Mouse (Mus musculus) gastrocnemius, postnatal 14 days (tissue): ENCODE results near the gene Mboat2. TPM values are rescaled to one million over a fixed set of nuclear protein-coding genes. Genes with fewer than 3 reads are reported as not detected.

Source experiments
- DNase-seq: peaks from one replicate; pipeline ENCODE4 v3.0.0; 2021; ENCODE audit warnings: mixed read lengths
- intact Hi-C: fragments of 180-260 bp; cut with DNase I; formaldehyde crosslinking; loops from one replicate; pipeline ENCODE4 v1.15.1; 2025; ENCODE audit warnings: low total_unique reads
- long read RNA-seq, 2 experiments: library from polyadenylated mRNA; stranded (forward); transcript quantifications; one replicate each; pipeline ENCODE4 v2.0.0; 2021
- total RNA-seq, 2 experiments: library from RNA; stranded (reverse); gene quantifications; 2 replicates each; pipeline ENCODE4 v1.2.3; 2021

The Mboat2 gene
- total RNA-seq, result 1 to 10 TPM; 7.2 to 7.7 TPM
- long read RNA-seq, experiment 1, full-length matches to known transcripts, result 6 of 6 reads
- long read RNA-seq, experiment 1, partial matches to known transcripts, result 0 of 6 reads
- long read RNA-seq, experiment 1, other reads (novel, unspliced or antisense), result 0 of 6 reads
- long read RNA-seq, experiment 2, full-length matches to known transcripts, result 3 of 3 reads
- long read RNA-seq, experiment 2, partial matches to known transcripts, result 0 of 3 reads
- long read RNA-seq, experiment 2, other reads (novel, unspliced or antisense), result 0 of 3 reads

- intact Hi-C loops, result no loop called here
- DNase-seq, result peak; percentile 33
These were observed at the start of gene Mboat2 for GRCm38 (mm10) chr12:24830766-24831152. Mboat2 (plus strand) TSS chr12:24830879.

GRCm38 (mm10) chr12:24783735-24784134 lies 46.9 kb upstream of the Mboat2 start:
- intact Hi-C loops, result no loop called here
- DNase-seq, result no peak

DNA sequence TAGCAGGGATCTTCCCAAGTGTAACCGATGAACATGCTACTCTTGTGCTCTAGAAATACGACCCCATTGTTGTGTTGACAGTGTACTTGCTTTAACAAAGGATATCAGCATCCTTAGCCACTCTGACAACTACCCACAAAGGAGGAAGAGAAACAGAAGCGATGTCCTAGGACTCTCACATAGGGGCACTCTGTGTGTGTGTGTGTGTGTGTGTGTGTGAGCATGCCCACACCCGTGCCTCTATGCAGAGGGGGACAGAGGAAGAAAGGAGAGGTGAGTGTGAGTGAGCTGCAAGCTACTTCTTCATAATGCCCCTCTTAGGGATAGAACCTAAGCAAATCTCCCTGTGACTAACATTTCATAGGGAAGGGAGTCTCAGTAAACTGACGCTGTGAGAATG lies 44.8 kb upstream of the Mboat2 start:
- intact Hi-C loops, result no loop called here
- DNase-seq, result no peak

DNA sequence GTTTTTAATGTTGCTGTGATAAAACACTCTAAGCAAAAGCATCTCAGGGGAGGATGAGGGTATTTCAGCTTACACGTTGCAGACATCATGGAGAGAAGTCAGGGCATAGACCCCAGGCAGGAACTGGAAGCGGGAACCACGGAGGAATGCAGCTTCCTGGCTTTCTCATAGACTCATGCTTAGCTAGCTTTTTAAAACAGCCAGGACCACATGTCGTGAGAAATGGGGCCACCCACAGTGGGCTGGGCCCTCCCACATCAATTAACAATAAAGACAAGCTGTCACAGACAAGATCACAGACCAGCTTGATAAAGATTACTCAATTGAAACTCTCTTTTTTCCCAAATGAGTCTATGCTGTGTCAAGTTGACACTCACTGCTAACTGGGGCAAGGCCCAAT lies 44.4 kb upstream of the Mboat2 start:
- no peak for DNase-seq
- intact Hi-C loops, result no loop called here

- no peak for DNase-seq
- intact Hi-C loops, result no loop called here
These were observed 41.0 kb upstream of the Mboat2 start for GRCm38 (mm10) chr12:24789659-24790058.

DNA sequence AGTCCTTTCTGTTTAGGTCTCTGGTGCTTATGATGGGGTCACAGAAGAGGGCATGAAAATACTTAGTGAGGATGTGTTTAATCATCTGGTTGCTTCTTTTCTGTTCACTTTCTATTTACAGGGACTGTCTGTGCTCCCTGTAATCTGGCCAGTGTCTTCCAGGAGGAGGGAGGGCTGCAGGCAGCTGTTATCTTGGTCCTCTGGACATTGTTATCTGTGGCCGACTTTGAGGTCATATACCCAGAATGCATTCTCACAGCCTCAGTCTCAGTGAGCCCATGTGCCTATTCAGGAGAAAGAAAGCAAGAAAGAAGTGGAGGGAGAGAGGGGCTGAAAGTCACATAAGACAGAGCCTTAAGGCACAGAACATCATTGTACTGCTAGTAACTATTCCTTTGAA lies 19.4 kb upstream of the Mboat2 start:
- intact Hi-C loops, result loop anchor here (5.0 kb wide), 1 partner anchor 1586 kb away; no protein-coding TSS in a partner anchor
- no peak for DNase-seq

DNA sequence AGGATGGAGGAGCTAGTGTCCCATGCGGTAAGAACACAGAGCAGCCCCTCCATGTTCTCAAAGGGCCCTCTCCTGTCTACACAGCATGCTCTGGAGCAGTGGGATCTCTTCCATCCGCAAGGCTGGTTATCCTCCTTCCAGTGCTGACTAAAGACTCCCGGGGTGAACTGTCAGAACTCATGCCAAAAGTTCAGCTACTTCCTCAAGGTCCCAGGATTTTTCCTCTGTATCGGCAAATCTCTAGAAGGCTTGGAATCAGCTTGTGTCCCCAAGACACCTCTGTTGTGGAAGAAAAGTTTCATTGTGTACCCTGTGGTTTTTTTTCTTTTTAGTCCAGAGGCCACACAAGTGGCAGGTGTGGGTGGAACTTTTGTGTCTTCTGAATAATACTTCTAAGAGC lies 18.8 kb upstream of the Mboat2 start:
- intact Hi-C loops, result loop anchor here (5.0 kb wide), 1 partner anchor 1585 kb away; no protein-coding TSS in a partner anchor
- no peak for DNase-seq

DNA sequence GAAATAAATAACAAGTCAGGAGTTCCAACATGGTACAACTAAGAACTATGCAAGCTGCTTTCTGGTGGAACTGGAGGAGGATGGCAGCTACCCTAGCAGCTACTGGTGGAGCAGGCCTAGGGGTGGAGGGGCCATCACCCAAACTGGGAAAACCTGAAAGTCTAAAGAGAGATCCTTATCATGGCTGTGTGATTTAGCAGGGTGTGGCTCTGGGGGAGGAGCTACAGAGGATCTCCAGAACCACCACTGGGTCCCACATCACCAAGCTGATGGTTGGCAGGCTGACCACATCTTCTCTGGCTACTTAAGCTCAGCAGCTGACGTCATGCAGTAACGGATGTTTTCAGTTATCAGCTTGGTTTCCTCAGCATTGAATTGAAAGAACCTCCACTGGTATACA lies 7.8 kb upstream of the Mboat2 start:
- intact Hi-C loops, result no loop called here
- no peak for DNase-seq

DNA sequence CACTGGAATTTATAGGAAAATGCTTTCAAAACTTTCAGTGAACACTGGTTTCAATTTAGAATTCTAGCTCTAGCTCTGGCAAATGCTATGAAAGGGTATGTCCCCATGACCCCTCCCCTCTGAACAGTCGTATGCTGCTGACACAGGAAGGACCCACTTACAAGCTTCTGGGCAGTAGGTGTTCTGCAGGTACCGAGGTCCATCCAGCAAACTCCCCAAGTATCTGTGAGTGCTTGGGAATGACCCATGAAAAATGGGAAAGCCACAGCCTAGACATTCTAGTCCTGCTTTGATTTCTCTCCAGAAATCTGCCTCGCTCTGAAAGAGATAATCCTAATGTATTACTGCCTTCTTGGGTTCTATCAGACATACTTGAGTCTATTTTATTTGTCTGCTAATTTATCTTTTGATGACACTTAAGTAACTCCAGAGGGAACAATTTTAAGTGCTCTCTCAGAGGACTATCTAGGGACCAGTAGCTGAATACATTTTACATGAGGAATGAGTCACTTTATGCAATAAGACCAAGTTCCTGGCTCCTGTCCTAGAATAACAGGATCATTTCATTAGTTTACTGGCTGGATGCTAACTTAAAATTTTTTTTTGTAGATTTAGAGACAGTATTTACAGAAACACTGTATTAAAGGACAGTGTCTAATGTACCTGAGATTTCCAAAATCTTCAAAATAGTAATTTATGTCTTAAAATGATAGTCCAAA lies 6.9 kb upstream of the Mboat2 start:
- intact Hi-C loops, result no loop called here
- DNase-seq, result no peak

GRCm38 (mm10) chr12:24830086-24830485 lies 593 bp upstream of the Mboat2 start:
- DNase-seq, result no peak
- intact Hi-C loops, result no loop called here

- DNase-seq, result peak; percentile 83
- intact Hi-C loops, result no loop called here
These were observed 679 bp downstream of the Mboat2 start for GRCm38 (mm10) chr12:24831153-24831963.

DNA sequence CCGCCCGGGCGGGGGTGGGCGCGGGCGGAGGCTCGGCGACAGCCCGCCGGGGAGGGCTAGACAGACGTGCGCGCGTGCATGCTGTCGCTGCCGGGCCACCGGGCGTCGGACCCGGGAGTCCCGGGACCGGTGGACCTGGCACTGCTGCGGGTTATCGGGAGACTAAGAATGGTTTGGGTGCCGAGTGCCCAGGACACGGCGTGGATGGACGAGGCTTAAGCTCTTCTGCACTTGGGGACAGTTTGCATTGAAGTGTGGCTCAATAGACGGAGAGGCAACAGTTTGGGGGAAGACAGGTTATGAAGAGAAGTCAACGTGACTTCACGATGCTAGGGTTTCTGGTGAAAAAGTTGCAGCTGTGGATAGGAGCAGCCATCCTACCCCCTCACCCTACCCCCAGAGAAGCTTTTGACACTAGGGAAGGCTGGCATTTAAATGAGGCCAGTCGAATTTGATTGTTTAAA lies 1.3 kb downstream of the Mboat2 start:
- no peak for DNase-seq
- intact Hi-C loops, result no loop called here

- intact Hi-C loops, result no loop called here
These were observed 1.8 kb downstream of the Mboat2 start for GRCm38 (mm10) chr12:24832438-24832837.

DNA sequence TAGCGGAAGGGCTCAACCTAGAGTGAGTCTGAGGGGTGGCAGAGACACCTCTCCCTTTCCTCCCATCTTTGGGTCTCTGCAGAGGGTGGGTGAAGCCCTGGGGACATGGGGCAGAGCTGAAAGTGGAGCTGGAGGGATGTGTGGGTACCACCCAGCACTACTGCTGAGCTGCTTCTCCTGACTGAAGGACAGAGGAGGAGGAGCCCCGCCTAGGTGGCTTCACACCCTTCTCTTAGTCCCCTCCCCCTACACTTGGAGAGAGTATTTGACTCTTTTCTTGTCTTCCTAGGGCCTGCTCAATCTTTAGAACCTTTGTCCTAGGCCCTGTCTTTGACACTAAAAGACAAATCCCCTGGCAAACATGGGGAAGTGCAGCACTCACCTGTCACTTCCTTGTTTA lies 7.3 kb downstream of the Mboat2 start:
- intact Hi-C loops, result no loop called here

More at GRCm38 (mm10) chr12:24832438-24832837, 1.8 kb downstream of the Mboat2 start:
- DNase-seq, result no peak

GRCm38 (mm10) chr12:24841115-24841879 lies 10.6 kb downstream of the Mboat2 start:
- intact Hi-C loops, result loop anchor here (5.0 to 10.0 kb wide), 2 partner anchors 126 to 1456 kb away; no protein-coding TSS in a partner anchor
- no peak for DNase-seq

More for the DNA sequence above, 7.3 kb downstream of the Mboat2 start:
- no peak for DNase-seq

- no peak for DNase-seq
- intact Hi-C loops, result loop anchor here (5.0 to 10.0 kb wide), 2 partner anchors 128 to 1455 kb away; no protein-coding TSS in a partner anchor
These were observed 11.7 kb downstream of the Mboat2 start for GRCm38 (mm10) chr12:24842299-24842910.

DNA sequence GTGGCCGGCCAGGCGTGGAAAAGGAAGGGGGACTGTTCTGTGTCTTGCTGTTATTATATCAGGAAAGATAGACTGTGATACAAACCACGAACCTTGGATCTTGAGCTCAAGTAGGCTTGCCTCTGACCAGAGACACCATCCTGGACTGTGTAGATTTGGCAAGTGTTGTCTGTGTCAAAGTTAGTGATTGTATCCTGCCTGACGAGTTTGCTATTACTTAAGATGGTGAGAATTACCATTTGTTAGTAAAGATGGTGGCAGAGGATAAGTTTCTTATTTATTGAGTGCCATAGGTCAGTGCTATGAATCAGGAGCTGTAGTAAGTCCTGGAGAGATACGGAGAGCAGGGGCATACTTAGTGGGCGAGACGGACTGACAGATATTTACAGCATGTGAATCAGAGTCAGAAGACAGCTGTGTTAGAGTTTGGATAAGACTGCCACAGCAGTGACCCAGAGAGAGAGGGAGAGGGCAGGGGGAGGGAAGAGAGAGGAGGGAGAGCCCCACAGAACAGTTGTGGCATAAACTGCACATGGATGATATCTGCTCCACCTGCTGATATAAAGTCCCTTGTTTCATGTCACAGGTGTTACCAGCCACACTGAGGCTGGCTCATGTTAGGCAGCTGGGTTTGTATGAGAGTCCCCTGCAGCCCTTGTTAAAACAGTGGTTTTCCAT lies 12.9 kb downstream of the Mboat2 start:
- intact Hi-C loops, result loop anchor here (5.0 to 10.0 kb wide), 2 partner anchors 129 to 1454 kb away; no protein-coding TSS in a partner anchor

GRCm38 (mm10) chr12:24845344-24845743 lies 14.7 kb downstream of the Mboat2 start:
- intact Hi-C loops, result loop anchor here (10.0 kb wide), 1 partner anchor 131 kb away; no protein-coding TSS in a partner anchor
- DNase-seq, result no peak

More for the DNA sequence above, 12.9 kb downstream of the Mboat2 start:
- no peak for DNase-seq
